Mouse (Mus musculus) macrophage (primary cell): ENCODE measurements around the gene Csad. TPM values are rescaled to one million over a fixed set of nuclear protein-coding genes. Genes with fewer than 3 reads are reported as not detected.
A peak's percentile ranks its signal among the peaks of the same experiment; 100 is the strongest.

Experiments
- H3K27ac ChIP-seq: fragments of 350-480 bp; formaldehyde crosslinking; 2 replicates; pipeline ENCODE4 v1.9.0; 2021
- H3K36me3 ChIP-seq: fragments of 350-480 bp; formaldehyde crosslinking; 2 replicates; pipeline ENCODE4 v1.9.0; 2021; ENCODE audit errors: inconsistent target
- H3K4me3 ChIP-seq: fragments of 350-480 bp; formaldehyde crosslinking; 2 replicates; pipeline ENCODE4 v1.9.0; 2021; ENCODE audit errors: inconsistent target
- H3K79me2 ChIP-seq: fragments of 350-480 bp; formaldehyde crosslinking; 2 replicates; pipeline ENCODE4 v1.9.0; 2021; ENCODE audit errors: inconsistent target
- WGBS: methylation state at CpG from one replicate; pipeline ENCODE4 v1.1.7; 2026; ENCODE audit warnings: inconsistent platforms; ENCODE audit not compliant: missing documents; 5-methylcytosine and 5-hydroxymethylcytosine counted together
- polyA plus RNA-seq: library from polyadenylated mRNA; stranded (reverse); fragments of 250-400 nt; gene quantifications from 3 replicates; pipeline ENCODE4 v1.2.4, GENCODE M21; 2018; ENCODE audit warnings: inconsistent platforms
- total RNA-seq, 78 experiments: library from RNA; depleted of rRNA; stranded (reverse); fragments of 250-400 nt; gene quantifications; 1 replicate in 9 of 78; 2 replicates in 24 of 78; 3 replicates in 43 of 78; 4 replicates in 2 of 78; pipeline ENCODE4 v1.2.4; 2018; ENCODE audit warnings: inconsistent platforms in 56 of 78

The Csad gene
- 100 to 1,000 TPM in 1 of 26 experiments, 10 to 100 TPM in 25; 36.0 to 107 (median 63.6) TPM for total RNA-seq (2018; cell fraction: chromatin; rRNA removed)
- total RNA-seq (2018; cell fraction: cytosol; rRNA removed) = 10 to 100 TPM; 11.4 to 28.7 (median 19.8) TPM
- total RNA-seq (2018; cell fraction: nucleus; rRNA removed) = 10 to 100 TPM; 12.8 to 61.6 (median 32.1) TPM
- polyA plus RNA-seq = 10.6 to 26.7 TPM (median 14.8 TPM) in 3 replicates

- 87% methylated on average over 19 of the region's 19 CpGs for WGBS
- Histone ChIP-seq H3K4me3 (peak within 1 kb of the TSS; percentile 47), H3K27ac (peak within 1 kb of the TSS; percentile 33), H3K36me3 (peaks cover 27% of the 10 kb centered on the region), H3K79me2 (peaks cover 25% of the 10 kb centered on the region)
Measured at GRCm38 (mm10) chr15:102204674-102205505, at the start of gene Csad. TSS of gene Csad (minus strand) at chr15:102204724.

- peaks cover 7% of the 10 kb centered on the region for H3K79me2 ChIP-seq
- no peak overlapping the region for H3K27ac ChIP-seq
- 100% methylated on average over 4 of the region's 5 CpGs for WGBS
- no peak overlapping the region for H3K4me3 ChIP-seq
- no peaks in the 10 kb centered on the region for H3K36me3 ChIP-seq
Measured at GRCm38 (mm10) chr15:102250521-102250920, 46.0 kb upstream of the Csad start.

GRCm38 (mm10) chr15:102249967-102250366 is 45.4 kb upstream of the Csad start:
- WGBS = 93% methylated on average over 9 of the region's 9 CpGs

GRCm38 (mm10) chr15:102249251-102249691 is 44.7 kb upstream of the Csad start:
- WGBS = 31% methylated on average over 9 of the region's 13 CpGs
- Histone ChIP-seq H3K79me2 (peaks cover 15% of the 10 kb centered on the region), H3K36me3 (no peaks in the 10 kb centered on the region), H3K4me3 (no peak overlapping the region), H3K27ac (no peak overlapping the region)

More at GRCm38 (mm10) chr15:102249967-102250366, 45.4 kb upstream of the Csad start:
- H3K79me2 ChIP-seq = peaks cover 12% of the 10 kb centered on the region
- no peak overlapping the region for H3K4me3 ChIP-seq
- no peaks in the 10 kb centered on the region for H3K36me3 ChIP-seq
- no peak overlapping the region for H3K27ac ChIP-seq

GRCm38 (mm10) chr15:102248812-102249191 is 44.3 kb upstream of the Csad start:
- WGBS = 58% methylated on average over 3 of the region's 3 CpGs
- H3K27ac ChIP-seq = no peak overlapping the region

GRCm38 (mm10) chr15:102248131-102248811 is 43.7 kb upstream of the Csad start:
- H3K36me3 ChIP-seq = no peaks in the 10 kb centered on the region
- peaks cover 15% of the 10 kb centered on the region for H3K79me2 ChIP-seq
- WGBS = 26% methylated on average over 8 of the region's 8 CpGs
- H3K4me3 ChIP-seq = peak overlapping the region; percentile 28
- H3K27ac ChIP-seq = 0 out of 2 replicates have a peak overlapping the region, but pooled peaks have one; percentile 19

More at GRCm38 (mm10) chr15:102248812-102249191, 44.3 kb upstream of the Csad start:
- Histone ChIP-seq H3K36me3 (no peaks in the 10 kb centered on the region), H3K79me2 (peaks cover 15% of the 10 kb centered on the region), H3K4me3 (no peak overlapping the region)

GRCm38 (mm10) chr15:102247252-102248130 is 43.0 kb upstream of the Csad start:
- WGBS = under 1% methylated on average over 53 of the region's 65 CpGs

GRCm38 (mm10) chr15:102246866-102247251 is 42.3 kb upstream of the Csad start:
- H3K36me3 ChIP-seq = no peaks in the 10 kb centered on the region
- peak overlapping the region; percentile 69 for H3K27ac ChIP-seq
- peak overlapping the region; percentile 50 for H3K4me3 ChIP-seq
- under 1% methylated on average over 31 of the region's 35 CpGs for WGBS
- peaks cover 30% of the 10 kb centered on the region for H3K79me2 ChIP-seq

More at GRCm38 (mm10) chr15:102247252-102248130, 43.0 kb upstream of the Csad start:
- peaks cover 23% of the 10 kb centered on the region for H3K79me2 ChIP-seq
- peak overlapping the region; percentile 51 for H3K4me3 ChIP-seq
- no peaks in the 10 kb centered on the region for H3K36me3 ChIP-seq
- peak overlapping the region; percentile 79 for H3K27ac ChIP-seq

- Histone ChIP-seq H3K36me3 (no peaks in the 10 kb centered on the region), H3K79me2 (peaks cover 37% of the 10 kb centered on the region), H3K4me3 (peak overlapping the region; percentile 50), H3K27ac (peak overlapping the region; percentile 69)
- WGBS = 1% methylated on average over 44 of the region's 44 CpGs
Measured at GRCm38 (mm10) chr15:102245891-102246741, 41.6 kb upstream of the Csad start.

- Histone ChIP-seq H3K79me2 (peaks cover 37% of the 10 kb centered on the region), H3K36me3 (no peaks in the 10 kb centered on the region), H3K27ac (peak overlapping the region; percentile 69), H3K4me3 (peak overlapping the region; percentile 50)
- 24% methylated on average over 14 of the region's 14 CpGs for WGBS
Measured at GRCm38 (mm10) chr15:102245461-102245881, 40.9 kb upstream of the Csad start.

GRCm38 (mm10) chr15:102244306-102245191 is 40.0 kb upstream of the Csad start:
- Histone ChIP-seq H3K27ac (peak overlapping the region; percentile 95), H3K36me3 (peaks cover 5% of the 10 kb centered on the region; the same call in 1 of the 2 replicates), H3K79me2 (peaks cover 37% of the 10 kb centered on the region), H3K4me3 (peak overlapping the region; percentile 50)
- 22% methylated on average over 15 of the region's 19 CpGs for WGBS
